Mouse (Mus musculus) stomach, embryonic 14.5 days (tissue): Measurements from ENCODE around the gene Tmem218. TPM values are rescaled to one million over a fixed set of nuclear protein-coding genes. Genes with fewer than 3 reads are reported as not detected.

Experiments used
- ATAC-seq: fragments of 200-750 bp; cut with Nextera tagmentation; 2 replicates; pipeline ENCODE4 v1.8.0; 2017; ENCODE audit warnings: low read depth, moderate TSS enrichment; ENCODE audit not compliant: insufficient number of reproducible peaks, insufficient read depth, low FRiP score
- H3K27ac ChIP-seq: fragments of 300-500 bp; sonication (generic); 2 replicates; pipeline ENCODE4 v1.5.1; 2014; ENCODE audit warnings: mild to moderate bottlenecking, low read length, moderate library complexity, mixed read lengths
- H3K27me3 ChIP-seq: fragments of 300-500 bp; sonication (generic); 2 replicates; pipeline ENCODE4 v1.6.1; 2014; ENCODE audit warnings: low read length, control low read depth, mixed read lengths; ENCODE audit not compliant: control insufficient read depth, insufficient read depth
- H3K36me3 ChIP-seq: fragments of 300-500 bp; sonication (generic); 2 replicates; pipeline ENCODE4 v1.6.1; 2014; ENCODE audit warnings: mild to moderate bottlenecking, control low read depth, low read length, moderate library complexity, mixed read lengths; ENCODE audit not compliant: control insufficient read depth, insufficient read depth
- H3K4me1 ChIP-seq: fragments of 300-500 bp; sonication (generic); 2 replicates; pipeline ENCODE4 v1.6.1; 2014; ENCODE audit warnings: low read length, control low read depth, mixed read lengths; ENCODE audit not compliant: control insufficient read depth, insufficient read depth
- H3K4me2 ChIP-seq: fragments of 300-500 bp; sonication (generic); replicated peaks from 2 replicates; pipeline ENCODE4 v1.6.1; 2014; ENCODE audit warnings: low read depth, low read length, control low read depth
- H3K4me3 ChIP-seq: fragments of 300-500 bp; sonication (generic); 2 replicates; pipeline ENCODE4 v1.5.1; 2014; ENCODE audit warnings: low read depth, low read length, control low read depth
- H3K9ac ChIP-seq: fragments of 300-500 bp; sonication (generic); replicated peaks from 2 replicates; pipeline ENCODE4 v1.6.1; 2014; ENCODE audit warnings: low read depth, mild to moderate bottlenecking, control low read depth, low read length, moderate library complexity, mixed read lengths
- H3K9me3 ChIP-seq: fragments of 300-500 bp; sonication (generic); 2 replicates; pipeline ENCODE4 v1.6.1; 2016; ENCODE audit warnings: low read depth, low read length, control low read depth; ENCODE audit not compliant: control insufficient read depth
- WGBS: fragments of 180-500 bp; shearing (Covaris S2); extraction: QIAGEN DNeasy Blood & Tissue Kit; methylation state at CpG from one replicate; pipeline ENCODE4 v1.1.7; 2014; 5-methylcytosine and 5-hydroxymethylcytosine counted together
- polyA plus RNA-seq: library from polyadenylated mRNA; unstranded; fragments of >200 nt; fragmentation: Nextera tagmentation; extraction: Ambion mirVana; gene quantifications from 2 replicates; pipeline ENCODE4 v1.2.1, GENCODE M21; 2014

Tmem218 gene
- polyA plus RNA-seq, 1 experiment from 2014 or later = 12.5 TPM

GRCm38 (mm10) chr9:37255149-37255888 is 47.3 kb downstream of the Tmem218 start, which contains the start of gene Slc37a2:
Gene Slc37a2 (minus strand): TSS chr9:37255738.
- H3K27me3 ChIP-seq = no peaks in the 10 kb centered on the region
- H3K9me3 ChIP-seq = no peaks in the 10 kb centered on the region
- H3K4me1 ChIP-seq = no peaks in the 10 kb centered on the region
- peak within 1 kb of the TSS; percentile 29 for H3K4me3 ChIP-seq
- 2% methylated on average over 38 of the region's 38 CpGs for WGBS
- peak; percentile 72 for ATAC-seq
- no peaks in the 10 kb centered on the region for H3K36me3 ChIP-seq
- peak within 1 kb of the TSS; percentile 85 for H3K4me2 ChIP-seq
- no peak within 1 kb of the TSS for H3K27ac ChIP-seq
- H3K9ac ChIP-seq = peak within 1 kb of the TSS; percentile 15; the same call in 1 of the 2 replicates

GRCm38 (mm10) chr9:37255889-37256225 is 47.8 kb downstream of the Tmem218 start:
- peak; percentile 46; the same call in 1 of the 2 replicates for ATAC-seq
- H3K9me3 ChIP-seq = no peaks in the 10 kb centered on the region
- no peaks in the 10 kb centered on the region for H3K36me3 ChIP-seq
- no peak overlapping the region for H3K9ac ChIP-seq
- WGBS = 31% methylated on average over 7 of the region's 7 CpGs
- H3K4me2 ChIP-seq = peak overlapping the region; percentile 85
- H3K4me1 ChIP-seq = no peaks in the 10 kb centered on the region
- H3K4me3 ChIP-seq = peak overlapping the region; percentile 29
- no peaks in the 10 kb centered on the region for H3K27me3 ChIP-seq
- H3K27ac ChIP-seq = no peak overlapping the region

- Histone ChIP-seq H3K9ac (no peak overlapping the region), H3K27ac (no peak overlapping the region), H3K27me3 (no peaks in the 10 kb centered on the region), H3K4me2 (no peak overlapping the region), H3K36me3 (no peaks in the 10 kb centered on the region), H3K4me1 (no peaks in the 10 kb centered on the region), H3K9me3 (no peaks in the 10 kb centered on the region), H3K4me3 (no peak overlapping the region)
- ATAC-seq = no peak
- WGBS = 83% methylated on average over 2 of the region's 2 CpGs
Observed at GRCm38 (mm10) chr9:37266622-37267021, 58.6 kb downstream of the Tmem218 start.

Other genes with a start within 250 kb of the Tmem218 start
- gene Pknox2, start 60.8 kb upstream of the Tmem218 start, polyA plus RNA-seq = 6.1 and 7.5 TPM in 2 replicates
- 1.1 and 2.1 TPM in 2 replicates for gene Slc37a2, start 47.5 kb downstream of the Tmem218 start, polyA plus RNA-seq
- gene Ccdc15, start 140.2 kb downstream of the Tmem218 start, polyA plus RNA-seq = 8.6 and 9.9 TPM in 2 replicates
- not detected in 2 replicates for gene Hepacam, start 159.1 kb downstream of the Tmem218 start, polyA plus RNA-seq
- gene Robo4, start 193.7 kb downstream of the Tmem218 start, polyA plus RNA-seq = 8.9 and 12.0 TPM in 2 replicates
- gene Robo3, start 225.0 kb downstream of the Tmem218 start, polyA plus RNA-seq = 0.06 TPM in 1 of 2 replicates, not detected in the other